Comparison of ENCODE assay signal across 16 mouse cellular contexts in the genomic region with DNA sequence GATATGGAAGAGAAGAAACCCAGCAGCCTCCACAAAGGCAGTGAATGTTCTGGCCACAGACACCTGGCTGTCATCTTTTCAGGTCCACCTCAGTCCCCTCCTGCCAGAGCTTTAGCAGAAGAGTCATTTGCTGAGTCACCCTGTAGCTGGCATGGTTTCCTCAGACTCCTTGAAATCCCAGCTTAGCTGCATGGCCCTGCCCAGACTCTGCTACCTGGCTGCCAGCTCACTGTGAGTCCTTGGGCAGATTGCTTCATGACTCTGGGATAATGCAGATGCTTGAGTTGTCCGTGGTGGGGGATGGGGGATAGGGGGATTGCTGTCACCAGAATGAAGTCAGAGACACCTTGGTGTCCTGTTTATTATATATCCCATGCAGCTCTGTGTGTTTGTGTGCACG.
DNase-seq lines count a peak whose midpoint lies in the region; ATAC-seq lines count a peak whose summit lies in the region.
"Had no signal": no experiment of that assay in that cellular context is flagged by ENCODE, and none has a peak within 500 bp of the region (broad histone marks: within the 10 kb centered on the region; RNA-seq: fewer than 3 reads in every experiment).

No protein-coding gene starts in this region.

- no peak overlapping the region for H3K27ac ChIP-seq in kidney, embryonic 14.5 days (ENCODE audit: low read depth, low read length)
- H3K27ac ChIP-seq: embryonic facial prominence, embryonic 13.5 days; hindbrain, embryonic 12.5 days; liver, embryonic 12.5 days; midbrain, embryonic 13.5 days had no signal

- H3K4me3 ChIP-seq in kidney, embryonic 14.5 days (ENCODE audit: low read length), result no peak overlapping the region
- H3K4me3 ChIP-seq: embryonic facial prominence, embryonic 13.5 days; hindbrain, embryonic 12.5 days; liver, embryonic 12.5 days; midbrain, embryonic 13.5 days had no signal

- no peak overlapping the region for H3K9ac ChIP-seq in kidney, embryonic 14.5 days (ENCODE audit: low read depth, low read length)
- H3K9ac ChIP-seq: embryonic facial prominence, embryonic 13.5 days; forebrain, postnatal 0 days; hindbrain, embryonic 12.5 days; liver, embryonic 12.5 days; lung, embryonic 14.5 days; midbrain, embryonic 13.5 days had no signal

- no peaks in the 10 kb centered on the region for H3K9me3 ChIP-seq in kidney, embryonic 14.5 days (ENCODE audit: control insufficient read depth, low read length)
- H3K9me3 ChIP-seq: embryonic facial prominence, embryonic 13.5 days; hindbrain, embryonic 12.5 days; liver, embryonic 12.5 days; midbrain, embryonic 13.5 days had no signal

- WGBS in kidney, embryonic 14.5 days, result 93% methylated on average over 2 of the region's 2 CpGs

- DNase-seq in cerebellum, postnatal 25 days, result peak; percentile 55 to 70
- DNase-seq in cerebellum, adult 8-10 months, result no peak
- peak; percentile 64 for DNase-seq in right cerebral cortex, adult 18-20 months
- no peak for DNase-seq in right cerebral cortex, postnatal 4 days
- DNase-seq in adrenal gland, postnatal 14 days, result peak; percentile 74
- DNase-seq in thymus, postnatal 25 days, result no peak
- DNase-seq: forebrain, postnatal 0 days; kidney, adult 8-10 months; layer of hippocampus, postnatal 36 days; lung, embryonic 14.5 days had no signal

- H3K36me3 ChIP-seq in kidney, embryonic 14.5 days (ENCODE audit: control insufficient read depth, insufficient read depth, low read length), result no peaks in the 10 kb centered on the region
- H3K36me3 ChIP-seq: embryonic facial prominence, embryonic 13.5 days; hindbrain, embryonic 12.5 days; liver, embryonic 12.5 days; midbrain, embryonic 13.5 days had no signal

- no peak overlapping the region for H3K4me2 ChIP-seq in kidney, embryonic 14.5 days (replicated peaks; ENCODE audit: low read depth, low read length)
- H3K4me2 ChIP-seq: embryonic facial prominence, embryonic 13.5 days; hindbrain, embryonic 12.5 days; liver, embryonic 12.5 days; lung, embryonic 14.5 days; midbrain, embryonic 13.5 days had no signal

- no peaks in the 10 kb centered on the region for H3K27me3 ChIP-seq in kidney, embryonic 14.5 days (ENCODE audit: control insufficient read depth, insufficient read depth, low read length)
- H3K27me3 ChIP-seq: embryonic facial prominence, embryonic 13.5 days; hindbrain, embryonic 12.5 days; midbrain, embryonic 13.5 days had no signal

- ATAC-seq in kidney, embryonic 14.5 days (ENCODE audit: low FRiP score, low TSS enrichment), result no peak
- ATAC-seq: forebrain, postnatal 0 days; inflammation-experienced regulatory T-cells, adult 6 months; liver, embryonic 12.5 days; midbrain, embryonic 13.5 days had no signal

- no peaks in the 10 kb centered on the region for H3K4me1 ChIP-seq in kidney, embryonic 14.5 days (ENCODE audit: control insufficient read depth, insufficient read depth, low read length)

Comparison
In these comparisons a context has a peak if more than half of its experiments do, and no peak if none do; other contexts are left out.
1. DNase-seq: peak in cerebellum, postnatal 25 days (2 of 2), right cerebral cortex, adult 18-20 months (single experiment) and adrenal gland, postnatal 14 days (single experiment); none in cerebellum, adult 8-10 months (single experiment), right cerebral cortex, postnatal 4 days (single experiment) and thymus, postnatal 25 days (single experiment).